Mouse (Mus musculus) 3134 (cell line): ENCODE measurements around the gene Dennd1a.

ENCODE experiments used
- DNase-seq: peaks from one replicate; pipeline ENCODE4 v3.0.0-alpha.2; 2011; ENCODE audit warnings: low spot score; ENCODE audit not compliant: insufficient read length; ENCODE audit errors: extremely low read depth

Dennd1a gene

DNA sequence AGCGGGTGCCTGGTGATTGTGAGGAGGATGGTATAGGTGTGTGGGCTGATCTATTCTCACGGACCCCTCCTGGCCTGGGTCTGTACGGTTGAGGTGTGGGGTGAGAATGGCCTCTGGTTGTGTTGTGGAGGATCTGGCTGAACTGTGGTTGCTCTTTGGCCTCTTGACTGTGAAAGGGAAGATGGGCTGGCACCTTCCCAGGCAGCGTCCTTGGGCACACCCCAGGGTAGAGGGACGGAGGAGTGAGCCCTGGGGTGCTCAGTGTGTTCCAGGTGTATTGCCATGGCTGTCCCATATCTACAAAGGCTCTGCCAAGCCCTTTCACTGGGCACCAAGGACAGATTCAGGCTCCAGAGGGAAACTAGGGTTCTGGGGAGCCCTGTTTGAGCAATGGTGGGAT is 498.2 kb downstream of the Dennd1a start:
- DNase-seq, result no peak

DNA sequence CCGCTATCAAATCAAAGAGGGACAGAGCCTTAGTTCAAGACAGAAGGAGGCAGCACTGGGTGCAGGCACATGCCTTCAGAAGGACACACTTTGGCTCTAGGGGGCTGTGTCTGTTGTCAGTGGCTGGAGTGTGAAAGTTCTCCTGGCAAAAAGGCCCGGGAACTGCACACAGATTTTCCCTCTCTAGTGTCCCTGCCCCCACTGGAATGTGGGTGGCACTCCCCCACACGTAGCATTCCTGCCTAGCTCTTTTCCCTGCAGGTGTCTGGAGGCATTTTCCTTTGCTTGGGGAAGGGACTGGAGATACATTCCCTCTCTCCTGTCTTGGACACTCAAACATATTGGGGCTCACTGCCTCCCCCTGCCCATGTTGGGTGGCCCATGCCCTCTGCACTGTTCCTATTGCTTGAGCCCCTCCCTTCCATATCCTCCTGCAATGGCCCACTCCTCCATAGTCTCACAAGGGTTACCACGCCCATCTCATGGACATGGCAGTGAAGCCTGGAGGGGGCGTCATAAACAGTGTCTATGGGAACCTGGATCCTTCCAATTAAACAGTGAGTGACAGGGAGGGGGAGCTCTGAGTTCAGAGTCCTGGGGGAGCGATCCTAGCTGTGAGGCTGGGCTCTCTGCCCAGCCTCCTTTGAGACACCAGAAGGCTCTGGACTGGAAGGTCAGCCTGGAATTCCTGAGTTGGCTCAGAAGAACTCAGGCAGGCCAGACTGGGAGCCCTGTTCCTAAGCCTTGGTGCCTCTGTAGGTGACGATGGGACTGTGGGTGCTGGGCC is 498.8 kb downstream of the Dennd1a start:
- DNase-seq, result no peak

DNA sequence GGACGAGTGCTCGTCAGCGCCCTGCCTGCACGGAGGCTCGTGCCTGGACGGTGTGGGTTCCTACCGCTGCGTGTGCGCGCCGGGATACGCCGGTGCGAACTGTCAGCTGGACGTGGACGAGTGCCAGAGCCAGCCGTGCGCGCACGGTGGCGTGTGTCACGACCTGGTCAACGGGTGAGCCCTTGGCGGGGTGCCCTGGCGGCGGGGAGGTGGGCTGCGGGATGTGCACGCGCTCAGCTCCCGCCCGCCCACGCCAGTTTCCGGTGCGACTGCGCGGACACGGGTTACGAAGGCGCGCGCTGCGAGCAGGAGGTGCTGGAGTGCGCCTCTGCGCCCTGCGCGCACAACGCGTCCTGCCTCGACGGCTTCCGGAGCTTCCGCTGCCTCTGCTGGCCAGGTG is 500.7 kb downstream of the Dennd1a start:
- DNase-seq, result no peak

DNA sequence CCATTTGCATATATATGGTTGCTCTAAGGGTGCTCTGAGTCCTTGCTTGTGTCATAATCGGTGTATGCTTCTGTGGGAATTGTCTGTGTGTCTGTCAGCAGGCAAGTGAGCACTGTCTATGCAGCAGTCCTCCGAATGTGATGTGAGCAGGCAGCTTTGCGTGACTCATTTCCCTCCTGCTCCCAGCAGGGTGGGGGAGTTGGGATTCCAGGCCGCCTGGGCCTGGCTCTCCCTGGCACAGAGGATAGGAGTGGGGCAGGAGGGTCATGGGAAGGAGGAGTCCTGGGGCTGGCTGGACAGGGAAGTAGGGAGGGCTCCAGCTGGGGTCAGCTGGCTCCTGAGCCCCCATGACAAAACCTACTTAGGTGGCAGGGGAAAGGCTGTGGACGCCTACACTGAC is 502.7 kb downstream of the Dennd1a start:
- DNase-seq, result peak; percentile 59

DNA sequence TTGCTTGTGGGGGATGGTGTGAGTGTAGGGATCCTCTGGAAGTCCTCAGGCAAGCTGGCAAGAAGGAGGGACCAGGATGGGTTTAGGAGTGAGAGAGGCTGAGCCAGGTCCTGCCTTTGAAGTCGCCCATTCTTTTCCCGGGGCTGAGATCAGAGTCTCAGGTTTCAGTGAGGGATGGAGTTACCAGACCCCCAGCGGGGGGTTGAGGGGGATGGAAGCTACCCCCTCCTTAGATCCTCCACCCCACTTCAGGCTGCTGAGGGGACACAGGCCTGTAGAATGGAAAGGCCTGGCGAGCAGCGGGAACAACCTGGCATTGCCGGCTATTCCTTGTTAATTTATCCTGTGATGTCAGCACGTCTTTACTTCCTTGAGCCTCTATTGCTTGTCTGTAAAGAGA is 505.2 kb downstream of the Dennd1a start:
- DNase-seq, result no peak

DNA sequence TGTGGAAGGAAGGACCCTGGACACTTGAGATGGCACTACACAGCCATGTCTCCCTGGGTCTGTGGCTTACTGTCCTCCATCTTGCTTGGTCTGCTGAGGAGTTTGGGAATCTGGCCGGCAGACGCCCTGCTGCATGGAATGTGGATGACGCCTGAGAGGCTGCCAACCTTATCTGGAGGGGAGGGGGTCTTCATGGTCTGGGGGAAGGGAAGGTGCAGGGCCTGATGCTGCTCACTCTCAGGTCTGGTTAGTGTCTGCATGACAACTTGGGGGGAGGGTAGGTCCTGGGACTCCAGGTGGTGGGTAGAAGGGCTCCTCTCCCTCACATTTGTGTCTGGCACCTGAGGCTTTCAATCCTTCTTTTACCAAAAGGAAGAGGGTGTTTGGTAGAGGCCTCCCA is 505.8 kb downstream of the Dennd1a start:
- no peak for DNase-seq

DNA sequence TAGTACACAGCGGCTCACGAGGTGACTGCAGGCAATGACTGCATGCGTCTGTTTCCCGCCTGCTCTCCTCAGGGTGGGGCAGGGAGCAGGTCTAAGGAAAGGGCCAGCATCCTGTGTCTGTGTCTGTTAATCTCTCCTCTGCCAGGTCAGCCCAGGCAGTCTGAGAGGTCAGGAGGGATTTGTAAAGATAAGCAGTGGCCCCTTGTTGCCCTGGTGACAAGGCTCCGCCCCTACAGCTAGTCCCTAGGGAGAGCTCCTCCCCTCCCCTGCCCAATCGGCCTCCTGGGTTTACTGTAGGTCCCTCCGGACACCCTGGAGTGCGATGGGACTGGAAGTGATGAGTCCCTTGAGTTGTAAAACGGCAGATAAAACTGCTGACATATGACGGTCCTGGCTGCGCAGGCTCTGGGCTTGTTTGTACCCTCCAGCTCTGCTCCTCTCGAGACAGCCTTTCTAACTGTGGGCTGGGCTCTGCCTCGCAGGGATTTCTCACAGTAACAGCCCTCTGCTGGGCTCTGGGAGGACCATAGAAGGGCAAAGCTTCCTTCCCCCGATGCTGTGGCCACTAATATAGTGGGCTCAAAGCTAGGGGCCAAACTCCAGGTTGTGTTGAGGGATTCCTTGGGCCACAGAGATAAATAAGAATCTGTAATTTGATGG is 506.8 kb downstream of the Dennd1a start:
- no peak for DNase-seq

DNA sequence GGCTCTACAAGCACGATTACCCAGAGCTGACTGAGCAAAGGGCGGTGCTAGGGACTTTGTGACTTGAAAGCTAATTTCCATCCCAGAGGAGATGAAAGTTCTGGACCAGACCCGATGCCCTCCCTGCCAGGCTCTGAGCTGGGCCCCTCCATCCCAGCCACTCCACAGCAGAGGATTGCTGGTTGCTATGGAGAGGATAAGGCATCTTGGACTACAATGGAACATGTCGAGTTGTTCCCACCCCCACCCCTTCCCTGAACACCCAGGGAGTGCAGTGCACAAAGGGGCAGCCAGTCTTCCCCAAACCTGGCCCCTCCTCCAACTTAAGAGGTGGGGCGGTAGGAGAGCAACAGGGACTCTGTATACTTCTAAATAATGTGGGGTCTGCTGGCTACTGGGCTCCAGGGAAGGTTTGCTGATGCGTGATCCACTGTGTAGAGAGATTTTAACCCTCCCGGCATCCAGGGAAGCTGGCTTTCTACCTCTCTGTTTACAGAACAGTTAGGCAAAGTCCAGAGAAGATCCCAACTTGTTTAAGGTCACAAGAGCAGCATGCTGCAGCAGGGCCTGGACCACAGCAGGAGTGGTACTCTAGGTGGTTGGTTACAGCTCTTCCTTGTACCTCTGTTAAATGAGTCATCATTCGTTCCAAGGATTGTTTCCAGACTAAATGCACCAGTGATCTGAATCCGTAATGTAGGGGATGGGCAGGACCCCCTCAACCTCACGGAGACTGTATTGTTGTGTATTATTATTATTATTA is 509.1 kb downstream of the Dennd1a start:
- no peak for DNase-seq

DNA sequence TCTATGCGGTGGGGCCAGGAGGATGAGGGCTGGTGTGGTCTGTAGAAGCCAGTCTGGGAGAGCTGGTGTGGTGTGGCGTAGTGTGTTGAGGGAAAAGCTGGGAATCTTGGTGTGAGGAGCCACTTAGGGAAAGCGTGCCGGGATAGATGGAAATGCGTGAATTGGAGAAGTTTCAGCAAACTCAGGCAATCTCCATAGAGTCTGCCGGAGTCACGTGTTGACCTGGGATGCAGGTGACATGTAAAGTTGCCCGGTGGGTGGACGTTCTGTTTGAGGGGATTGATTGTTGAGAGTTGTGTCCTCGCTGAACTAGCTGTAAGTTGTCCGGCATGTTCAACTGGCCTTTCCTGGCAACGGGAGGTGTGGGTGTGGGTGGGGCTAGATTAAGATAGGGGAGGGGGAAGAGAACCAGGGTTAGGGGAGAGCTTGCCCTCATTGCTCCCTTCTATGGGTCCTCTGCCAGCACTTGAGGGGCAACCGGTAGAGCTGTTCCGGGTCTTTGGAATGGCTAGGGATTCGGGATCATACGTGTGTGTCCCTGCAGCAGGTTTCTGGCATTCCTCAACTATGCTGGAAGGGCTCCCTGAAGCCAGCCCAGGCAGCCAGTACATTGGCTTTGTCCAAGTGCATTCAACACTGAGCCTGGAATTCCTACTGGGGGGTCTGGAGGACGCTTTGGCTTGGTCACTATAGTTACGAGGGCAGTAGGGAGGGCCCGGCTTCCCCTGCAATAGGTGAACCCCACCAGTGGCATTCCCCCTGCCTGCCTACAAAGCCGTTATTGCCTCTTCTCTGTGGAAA is 510.4 kb downstream of the Dennd1a start:
- no peak for DNase-seq

DNA sequence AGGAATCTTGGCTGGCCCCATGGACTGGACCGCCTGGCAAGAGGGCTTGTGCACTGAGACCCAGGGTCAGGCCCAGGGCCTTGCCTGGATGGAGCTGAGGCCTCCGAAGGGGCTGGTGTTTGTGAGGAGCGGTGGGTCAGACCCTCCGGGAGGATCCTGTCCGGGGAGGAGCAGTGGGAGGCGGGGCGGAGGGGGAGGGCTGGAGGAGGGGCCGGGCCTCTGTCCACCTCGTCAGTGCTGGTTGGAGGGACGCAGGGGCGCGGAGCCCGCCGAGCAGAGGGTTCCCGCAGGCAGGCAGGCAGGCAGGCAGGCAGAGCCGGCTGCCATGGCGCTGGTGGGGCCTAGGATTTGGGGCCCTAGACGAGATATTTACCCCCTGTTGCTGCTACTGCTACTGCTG is 511.2 kb downstream of the Dennd1a start, which contains the start of gene Crb2:
Gene Crb2, plus strand, starts transcription at position 234 of the 400 bp plus-strand sequence.
- no peak for DNase-seq

DNA sequence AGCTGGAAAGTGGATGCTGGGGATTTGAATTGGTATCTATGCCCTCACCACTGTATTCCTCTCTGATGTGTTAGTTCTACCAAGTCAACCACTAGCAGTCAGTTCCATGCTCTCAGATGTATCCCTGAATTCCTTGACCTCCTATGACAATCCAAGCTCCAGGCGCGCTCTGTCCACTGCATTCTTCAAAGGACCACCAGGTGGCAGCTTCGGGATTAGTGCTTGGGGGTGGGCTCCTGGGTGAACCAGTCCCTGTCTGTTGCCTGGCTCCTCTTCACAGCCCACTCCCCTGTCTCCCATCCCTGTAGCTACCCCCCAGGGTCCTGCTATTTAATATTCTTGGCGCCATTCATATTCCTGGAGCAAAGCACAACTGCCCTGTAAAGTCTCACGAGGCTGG is 512.6 kb downstream of the Dennd1a start:
- DNase-seq, result no peak

DNA sequence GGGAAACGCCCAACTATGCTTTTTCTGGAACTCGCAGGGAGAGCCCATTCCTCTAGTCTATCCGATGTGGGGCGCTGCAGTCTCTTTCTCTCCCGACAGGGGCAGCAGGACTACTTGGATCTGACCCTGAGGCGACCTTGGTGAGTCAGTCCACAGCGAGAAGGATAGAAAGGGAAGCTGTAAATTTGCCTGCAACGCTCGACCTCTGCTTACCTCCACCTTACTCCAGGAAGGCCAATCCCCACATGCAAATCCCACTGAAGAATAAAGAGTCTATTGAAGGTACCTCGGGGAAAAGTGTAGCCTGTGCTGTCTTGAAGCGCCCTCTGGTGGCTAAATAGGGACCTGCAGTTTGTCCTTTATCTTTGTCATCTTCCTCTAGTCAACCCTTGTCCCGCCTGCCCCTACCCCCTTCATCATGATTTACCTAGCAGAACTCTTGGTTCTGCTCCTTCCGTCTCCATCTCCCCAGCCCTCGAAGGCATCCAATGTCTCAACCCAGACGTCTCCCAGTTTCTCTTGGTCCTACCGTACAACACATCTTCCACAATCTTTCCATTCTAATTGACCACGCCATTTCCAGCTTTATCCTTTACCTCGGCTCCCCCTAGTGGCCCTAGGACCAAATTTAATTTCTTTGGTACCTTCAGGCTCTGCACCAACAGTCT is 515.4 kb downstream of the Dennd1a start:
- DNase-seq, result peak; percentile 67

DNA sequence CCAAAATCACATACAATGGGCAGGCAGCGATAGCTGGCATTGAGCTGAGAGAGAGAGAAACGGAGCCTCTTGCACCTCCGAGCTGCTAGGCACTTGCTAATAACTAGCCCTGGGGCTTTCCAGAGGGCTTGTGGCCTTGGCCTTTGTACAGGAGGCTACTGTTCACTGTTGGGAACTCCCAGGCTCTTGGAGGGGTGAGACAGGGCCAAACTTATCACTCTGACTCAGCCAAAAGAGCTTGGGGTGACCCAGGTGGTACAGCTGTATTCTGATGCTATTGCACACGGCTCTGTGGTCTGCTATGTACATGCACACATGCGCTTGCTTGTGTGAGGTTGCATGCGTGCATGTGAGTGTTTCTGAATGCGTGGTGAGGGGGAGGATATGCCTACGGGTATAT is 517.4 kb downstream of the Dennd1a start:
- no peak for DNase-seq

DNA sequence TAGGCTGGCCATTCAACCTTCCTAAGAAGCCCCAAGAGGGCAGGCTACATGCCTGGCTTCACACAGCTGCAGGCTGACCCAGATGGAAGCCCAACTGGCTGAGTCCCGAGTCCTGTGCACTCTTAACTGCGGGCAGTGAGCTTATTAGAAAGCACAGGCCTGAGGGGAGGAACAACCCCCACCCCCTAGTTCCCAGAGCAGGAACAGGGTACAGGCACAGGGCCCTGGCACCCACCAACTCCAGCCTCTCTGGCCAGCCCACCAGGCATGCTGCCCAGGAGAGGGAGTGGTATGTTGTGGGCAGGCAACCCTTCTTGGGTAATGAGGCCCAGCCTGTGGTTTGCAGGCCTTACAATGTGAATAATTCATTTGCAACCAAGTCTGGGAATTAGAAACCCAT is 518.3 kb downstream of the Dennd1a start:
- peak; percentile 64 for DNase-seq

DNA sequence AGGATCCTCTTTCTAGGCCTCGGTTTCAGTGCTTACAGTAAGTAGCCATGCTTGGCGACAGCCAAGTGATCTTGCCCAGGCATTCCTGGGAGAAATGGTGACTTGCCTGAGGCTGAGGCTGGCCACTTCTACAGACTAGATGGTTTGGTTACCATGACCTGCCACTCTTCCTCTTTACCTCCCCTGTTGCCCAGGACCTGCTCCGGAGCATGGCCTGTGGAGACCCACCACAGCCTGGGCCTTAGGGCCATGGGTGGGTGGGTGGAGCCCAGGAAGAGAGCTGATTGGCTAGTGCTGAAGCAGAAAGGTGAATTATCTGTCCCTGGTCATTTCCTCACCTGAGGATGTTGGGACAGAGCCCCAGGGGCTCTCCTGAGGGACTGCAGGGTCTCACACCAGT is 519.5 kb downstream of the Dennd1a start:
- DNase-seq, result no peak

DNA sequence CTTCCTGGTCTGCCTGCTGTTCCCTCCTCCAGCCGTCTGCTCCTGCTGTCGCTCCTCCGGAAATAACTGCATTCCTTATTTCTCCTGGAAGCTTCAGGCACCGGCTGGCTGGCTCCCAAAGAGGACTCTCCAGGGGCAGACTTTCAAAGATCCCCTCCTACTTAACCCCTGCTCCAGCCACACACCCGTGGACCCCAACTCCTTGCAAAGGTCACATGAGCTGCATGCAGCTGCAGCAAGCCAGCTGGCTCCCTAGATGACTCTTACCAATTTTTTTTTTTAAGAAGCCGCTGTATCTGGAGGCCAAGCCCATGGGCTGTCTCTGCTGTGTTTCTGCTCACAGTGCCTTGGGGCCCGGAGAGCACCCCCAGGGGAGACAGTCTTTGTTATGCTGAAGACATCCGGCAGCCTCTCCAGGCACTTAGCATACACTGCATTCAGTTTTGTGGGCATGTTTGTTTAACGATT is 520.1 kb downstream of the Dennd1a start:
- DNase-seq, result no peak

DNA sequence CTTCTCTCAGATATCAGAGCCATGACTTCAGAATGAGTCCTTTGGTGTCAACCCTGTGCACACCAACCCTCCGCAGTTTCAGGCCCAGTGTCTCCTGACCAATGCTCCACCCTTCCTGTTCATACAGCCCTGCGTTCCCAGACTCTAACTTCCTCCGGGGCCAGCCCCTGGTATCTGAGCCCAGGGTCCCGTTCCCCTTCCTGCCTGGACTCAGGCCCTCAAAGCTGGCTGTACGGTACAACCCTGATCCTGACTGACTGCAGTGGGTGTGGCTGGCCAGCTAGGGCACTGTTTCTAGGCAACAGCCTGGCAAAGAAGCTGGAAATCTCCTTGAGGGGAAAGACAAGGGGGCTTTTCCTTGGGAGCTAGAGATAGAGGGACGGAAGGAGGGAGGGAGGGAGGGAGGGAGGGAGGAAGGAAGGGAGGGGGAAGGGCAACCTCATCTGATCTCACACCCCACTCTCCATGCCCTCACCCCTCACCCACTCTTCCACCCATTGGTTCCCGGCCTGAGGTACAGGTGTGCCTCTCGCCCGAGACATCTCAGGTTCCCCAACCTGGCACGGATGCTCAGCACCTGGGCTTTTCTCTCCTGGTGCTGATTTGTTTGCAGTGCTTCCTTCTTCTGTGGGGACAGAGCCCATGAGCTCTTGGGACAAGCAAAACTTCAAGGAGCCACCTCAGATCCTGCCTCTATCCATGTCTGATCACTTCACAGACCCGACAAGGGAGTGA is 521.0 kb downstream of the Dennd1a start:
- no peak for DNase-seq

DNA sequence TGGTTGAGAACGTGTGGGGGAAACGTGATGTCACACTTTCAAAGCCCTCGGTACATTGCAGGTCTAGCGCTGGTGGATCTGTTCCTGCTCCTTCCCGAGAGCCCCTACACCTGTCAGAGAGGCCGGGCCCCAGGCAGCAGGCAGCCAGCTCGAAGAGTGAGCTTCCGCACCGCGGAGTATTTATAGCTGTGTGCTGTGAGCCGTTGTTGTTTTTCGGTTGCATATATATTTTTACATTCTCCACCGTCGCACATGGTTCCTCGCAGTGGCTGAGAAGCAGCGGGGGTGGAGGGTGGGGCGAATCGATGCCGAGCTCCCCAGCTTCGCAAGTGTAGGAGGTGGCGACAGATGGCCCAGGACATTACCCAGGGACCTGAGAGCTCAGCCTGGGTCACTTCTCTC is 522.1 kb downstream of the Dennd1a start:
- no peak for DNase-seq

DNA sequence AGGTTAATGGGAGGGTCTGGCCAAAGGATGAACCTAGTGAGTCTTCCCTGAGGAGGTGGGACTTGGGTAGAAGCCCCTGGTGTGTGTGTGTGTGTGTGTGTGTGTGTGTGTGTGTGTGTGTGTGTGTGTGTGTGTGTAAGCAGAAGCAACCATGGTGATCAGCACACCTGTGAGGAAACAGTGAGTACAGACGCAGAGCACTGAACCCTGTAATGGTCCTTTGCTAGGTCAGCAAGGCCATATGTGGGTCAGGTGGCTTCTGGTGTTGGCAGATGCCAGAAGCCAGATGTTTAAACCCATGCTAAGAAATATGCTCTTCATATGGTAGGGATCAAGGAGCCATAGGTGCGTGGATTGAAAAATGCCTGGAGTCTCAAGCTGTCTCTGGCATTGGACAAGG is 522.7 kb downstream of the Dennd1a start:
- DNase-seq, result no peak
